Mouse (Mus musculus) limb, embryonic 11.5 days (tissue): ENCODE data around the gene Ptpa. TPM values are rescaled to one million over a fixed set of nuclear protein-coding genes. Genes with fewer than 3 reads are reported as not detected.
A peak's percentile ranks its signal among the peaks of the same experiment; 100 is the strongest.

Source experiments
- ATAC-seq: fragments of 200-750 bp; cut with Nextera tagmentation; 2 replicates; pipeline ENCODE4 v1.8.0; 2017; ENCODE audit warnings: low read depth; ENCODE audit not compliant: insufficient number of reproducible peaks, low FRiP score, low TSS enrichment
- DNase-seq: peaks from one replicate; pipeline ENCODE4 v3.0.0-alpha.2; 2015; ENCODE audit warnings: low spot score
- H3K27ac ChIP-seq: fragments of 300-500 bp; sonication (generic); replicated peaks from 2 replicates; pipeline ENCODE4 v1.5.1; 2014; ENCODE audit warnings: low read depth, mild to moderate bottlenecking, low read length
- H3K27me3 ChIP-seq: fragments of 300-500 bp; sonication (generic); 2 replicates; pipeline ENCODE4 v1.6.1; 2014; ENCODE audit warnings: mild to moderate bottlenecking, low read length, mixed read lengths; ENCODE audit not compliant: control insufficient read depth, insufficient read depth
- H3K36me3 ChIP-seq: fragments of 300-500 bp; sonication (generic); 2 replicates; pipeline ENCODE4 v1.6.1; 2014; ENCODE audit warnings: mild to moderate bottlenecking, low read length, moderate library complexity, mixed read lengths; ENCODE audit not compliant: control insufficient read depth, insufficient read depth
- H3K4me1 ChIP-seq: fragments of 300-500 bp; sonication (generic); 2 replicates; pipeline ENCODE4 v1.6.1; 2014; ENCODE audit warnings: low read length, mixed read lengths; ENCODE audit not compliant: control insufficient read depth, insufficient read depth
- H3K4me2 ChIP-seq: fragments of 300-500 bp; sonication (generic); 2 replicates; pipeline ENCODE4 v1.6.1; 2014; ENCODE audit warnings: low read depth, mild to moderate bottlenecking, moderate library complexity; ENCODE audit not compliant: severe bottlenecking
- H3K4me3 ChIP-seq: fragments of 300-500 bp; sonication (generic); 2 replicates; pipeline ENCODE4 v1.5.1; 2014; ENCODE audit warnings: low read depth, low read length
- H3K9ac ChIP-seq: fragments of 300-500 bp; sonication (generic); 2 replicates; pipeline ENCODE4 v1.6.1; 2014; ENCODE audit warnings: mild to moderate bottlenecking, low read length
- H3K9me3 ChIP-seq: fragments of 300-500 bp; sonication (generic); 2 replicates; pipeline ENCODE4 v1.6.1; 2016; ENCODE audit warnings: low read length; ENCODE audit not compliant: control insufficient read depth
- WGBS: fragments of 180-500 bp; shearing (Covaris S2); extraction: QIAGEN DNeasy Blood & Tissue Kit; methylation state at CpG from one replicate; pipeline ENCODE4 v1.1.7; 2014; 5-methylcytosine and 5-hydroxymethylcytosine counted together
- polyA plus RNA-seq: library from polyadenylated mRNA; unstranded; fragments of >200 nt; fragmentation: Nextera tagmentation; extraction: Ambion mirVana; gene quantifications from 2 replicates; pipeline ENCODE4 v1.2.1, GENCODE M21; 2014

Ptpa gene
- polyA plus RNA-seq, 1 experiment from 2014 or later: 83.3 TPM

GRCm38 (mm10) chr2:30441518-30442497 is 26.0 kb downstream of the Ptpa start:
- peak overlapping the region; percentile 100 for H3K27ac ChIP-seq
- peak; percentile 55 for ATAC-seq
- H3K4me2 ChIP-seq: peak overlapping the region; percentile 53
- no peaks in the 10 kb centered on the region for H3K9me3 ChIP-seq
- peak overlapping the region; percentile 53 for H3K9ac ChIP-seq
- H3K27me3 ChIP-seq: no peaks in the 10 kb centered on the region
- 6% methylated on average over 15 of the region's 15 CpGs for WGBS
- no peak overlapping the region for H3K4me3 ChIP-seq
- H3K4me1 ChIP-seq: peaks cover 54% of the 10 kb centered on the region
- peaks cover 24% of the 10 kb centered on the region for H3K36me3 ChIP-seq
- peak; percentile 91 for DNase-seq

DNA sequence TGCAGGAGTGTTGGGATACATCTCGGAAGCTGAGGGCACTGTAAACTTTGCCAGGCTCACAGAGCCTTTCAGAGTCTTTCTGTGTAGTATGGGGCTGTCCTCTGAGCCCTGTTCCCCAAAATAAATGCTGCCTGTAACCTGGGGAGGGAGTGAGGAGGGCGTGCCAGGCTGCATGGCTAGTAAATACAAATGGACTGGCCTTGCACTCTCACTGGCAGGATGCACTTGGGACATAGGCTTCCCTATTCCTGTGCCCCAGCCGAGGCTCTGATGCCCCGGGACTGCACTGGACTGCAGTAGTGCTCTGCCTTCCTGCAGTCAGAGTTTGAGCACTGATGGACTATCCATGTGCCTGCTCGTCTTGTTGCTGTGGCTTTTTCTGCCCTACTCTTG is 26.7 kb downstream of the Ptpa start:
- H3K36me3 ChIP-seq: peaks cover 27% of the 10 kb centered on the region
- ATAC-seq (no peak), DNase-seq (no peak)
- peak overlapping the region; percentile 100 for H3K27ac ChIP-seq
- no peaks in the 10 kb centered on the region for H3K9me3 ChIP-seq
- no peak overlapping the region for H3K4me3 ChIP-seq
- 58% methylated on average over 5 of the region's 5 CpGs for WGBS
- H3K9ac ChIP-seq: peak overlapping the region; percentile 53
- peaks cover 54% of the 10 kb centered on the region for H3K4me1 ChIP-seq
- peak overlapping the region; percentile 53 for H3K4me2 ChIP-seq
- no peaks in the 10 kb centered on the region for H3K27me3 ChIP-seq

- H3K27me3 ChIP-seq: no peaks in the 10 kb centered on the region
- WGBS: 72% methylated on average over 4 of the region's 4 CpGs
- H3K9ac ChIP-seq: no peak overlapping the region
- H3K27ac ChIP-seq: peak overlapping the region; percentile 100
- no peak for ATAC-seq
- no peak overlapping the region for H3K4me2 ChIP-seq
- no peak for DNase-seq
- peaks cover 27% of the 10 kb centered on the region for H3K36me3 ChIP-seq
- no peak overlapping the region for H3K4me3 ChIP-seq
- H3K9me3 ChIP-seq: no peaks in the 10 kb centered on the region
- H3K4me1 ChIP-seq: peaks cover 54% of the 10 kb centered on the region
Observed at GRCm38 (mm10) chr2:30443281-30443680, 27.4 kb downstream of the Ptpa start.

DNA sequence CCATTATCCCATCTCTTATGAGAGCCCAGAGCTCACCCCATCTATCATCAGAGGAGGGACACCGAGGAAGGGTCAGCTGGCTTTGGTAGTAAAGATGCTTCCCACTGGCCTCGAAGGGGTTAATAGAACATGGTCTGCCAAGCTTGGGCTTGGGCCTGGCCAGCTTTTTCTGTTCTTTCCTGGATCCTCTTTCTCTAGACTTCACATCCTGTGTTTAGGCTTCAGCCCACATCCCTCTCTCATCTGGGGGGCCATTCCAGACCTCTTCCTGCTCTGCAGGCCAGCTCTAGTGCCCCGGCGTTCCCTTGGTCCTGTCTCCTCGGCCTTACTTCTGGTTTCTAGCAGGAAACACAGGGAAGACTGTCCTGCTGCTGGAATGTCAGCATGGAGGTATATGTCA is 28.2 kb downstream of the Ptpa start:
- Histone ChIP-seq H3K36me3 (peaks cover 21% of the 10 kb centered on the region), H3K4me2 (no peak overlapping the region), H3K9me3 (no peaks in the 10 kb centered on the region), H3K27me3 (no peaks in the 10 kb centered on the region), H3K27ac (peak overlapping the region; percentile 100), H3K4me1 (peaks cover 54% of the 10 kb centered on the region), H3K9ac (no peak overlapping the region), H3K4me3 (no peak overlapping the region)
- WGBS: 80% methylated on average over 5 of the region's 5 CpGs
- DNase-seq (no peak), ATAC-seq (no peak)

GRCm38 (mm10) chr2:30444450-30444849 is 28.6 kb downstream of the Ptpa start:
- Histone ChIP-seq H3K27ac (peak overlapping the region; percentile 100; the same call in 1 of the 2 replicates), H3K36me3 (peaks cover 22% of the 10 kb centered on the region), H3K27me3 (no peaks in the 10 kb centered on the region), H3K9me3 (no peaks in the 10 kb centered on the region), H3K9ac (no peak overlapping the region), H3K4me1 (peaks cover 54% of the 10 kb centered on the region), H3K4me2 (no peak overlapping the region), H3K4me3 (no peak overlapping the region)
- DNase-seq: no peak
- ATAC-seq: no peak

GRCm38 (mm10) chr2:30445312-30445711 is 29.5 kb downstream of the Ptpa start:
- H3K4me3 ChIP-seq: no peak overlapping the region
- DNase-seq (peak; percentile 66), ATAC-seq (0 out of 2 replicates have a peak, but pooled peaks have one; percentile 24)
- no peaks in the 10 kb centered on the region; the same call in 1 of the 2 replicates for H3K9me3 ChIP-seq
- 32% methylated on average over 2 of the region's 2 CpGs for WGBS
- peaks cover 26% of the 10 kb centered on the region; the same call in 1 of the 2 replicates for H3K36me3 ChIP-seq
- no peaks in the 10 kb centered on the region for H3K27me3 ChIP-seq
- no peak overlapping the region for H3K9ac ChIP-seq
- no peak overlapping the region for H3K4me2 ChIP-seq
- peaks cover 54% of the 10 kb centered on the region for H3K4me1 ChIP-seq
- peak overlapping the region; percentile 43 for H3K27ac ChIP-seq

DNA sequence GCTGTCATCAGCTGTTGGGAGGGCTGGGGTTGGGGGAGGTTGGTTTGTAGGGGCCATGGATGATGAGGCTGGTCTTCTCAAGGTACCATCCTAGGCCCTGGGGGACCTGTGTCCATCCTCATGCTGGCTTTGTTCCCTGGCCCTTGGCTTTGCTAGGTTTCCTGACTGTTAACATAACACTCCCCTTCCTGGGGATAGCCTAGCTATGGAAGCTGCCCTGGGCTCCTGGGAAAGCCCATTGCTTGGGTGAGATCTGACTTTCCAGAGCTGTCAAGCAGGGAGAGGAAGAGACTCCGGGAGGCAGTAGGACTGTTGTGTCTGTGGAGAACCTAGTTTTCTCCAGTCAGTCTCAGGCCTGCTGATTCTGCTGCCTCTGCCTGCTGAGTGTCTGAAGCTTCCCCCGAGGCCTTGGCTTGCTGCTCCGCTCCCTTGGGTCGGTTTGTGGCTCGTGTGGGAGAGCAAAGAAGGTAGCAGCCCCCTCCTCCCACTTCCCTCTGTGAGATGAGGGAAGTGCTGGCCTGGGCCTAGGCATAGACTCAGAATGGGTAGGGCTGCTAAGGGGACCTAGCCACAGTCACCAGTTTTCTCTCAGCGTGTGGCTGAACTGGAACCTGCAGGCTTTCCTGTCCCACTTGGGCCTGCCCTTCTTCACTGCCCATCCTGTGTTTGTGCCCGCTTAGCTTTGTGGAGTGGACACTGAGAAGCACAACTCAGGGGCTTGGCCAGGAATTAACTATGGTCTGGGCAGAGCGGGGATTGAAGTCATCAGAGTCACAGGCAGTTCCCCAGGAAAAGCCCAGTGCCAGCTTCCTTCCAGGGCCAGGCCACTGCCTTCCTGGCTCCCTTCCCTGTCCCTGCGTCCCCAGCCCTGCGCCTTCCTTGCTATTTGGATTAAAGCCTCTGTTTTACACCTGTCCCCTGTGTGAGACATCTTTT is 31.3 kb downstream of the Ptpa start:
- 84% methylated on average over 10 of the region's 10 CpGs for WGBS
- Histone ChIP-seq H3K27me3 (no peaks in the 10 kb centered on the region), H3K4me1 (peaks cover 41% of the 10 kb centered on the region), H3K9me3 (no peaks in the 10 kb centered on the region; the same call in 1 of the 2 replicates), H3K4me2 (no peak overlapping the region), H3K9ac (no peak overlapping the region), H3K4me3 (no peak overlapping the region), H3K27ac (no peak overlapping the region), H3K36me3 (peaks cover 27% of the 10 kb centered on the region; the same call in 1 of the 2 replicates)
- DNase-seq: no peak
- ATAC-seq: no peak

GRCm38 (mm10) chr2:30448371-30448770 is 32.5 kb downstream of the Ptpa start:
- peaks cover 27% of the 10 kb centered on the region; the same call in 1 of the 2 replicates for H3K36me3 ChIP-seq
- no peak for ATAC-seq
- H3K27me3 ChIP-seq: no peaks in the 10 kb centered on the region
- H3K4me1 ChIP-seq: peaks cover 29% of the 10 kb centered on the region
- DNase-seq: no peak
- 77% methylated on average over 7 of the region's 7 CpGs for WGBS
- no peak overlapping the region for H3K4me3 ChIP-seq
- no peak overlapping the region for H3K27ac ChIP-seq
- no peak overlapping the region for H3K9ac ChIP-seq
- H3K4me2 ChIP-seq: no peak overlapping the region
- H3K9me3 ChIP-seq: no peaks in the 10 kb centered on the region; the same call in 1 of the 2 replicates
